Mouse (Mus musculus) megakaryocyte, adult 5-6 weeks (primary cell): Measurements from ENCODE around the gene Bpifb3. TPM values are rescaled to one million over a fixed set of nuclear protein-coding genes. Genes with fewer than 3 reads are reported as not detected.
A peak's percentile ranks its signal among the peaks of the same experiment; 100 is the strongest.

Source experiments
- ATAC-seq: 2 replicates; pipeline ENCODE4 v1.8.0; 2016; ENCODE audit warnings: mild to moderate bottlenecking, inconsistent platforms; ENCODE audit not compliant: poor library complexity, severe bottlenecking
- total RNA-seq, 2 experiments: library from RNA; stranded (forward) in 1 of 2; stranded (reverse) in 1 of 2; fragments of 153-499, 151-499 nt in 1 of 2; fragments of 221-1000, 200-1000 nt in 1 of 2; gene quantifications; 2 replicates each; pipeline versions ENCODE4 v1.2.3 to v1.2.4; 2015 to 2017

Bpifb3 gene
- total RNA-seq (2015) (not detected in 2 replicates), total RNA-seq (2017) (not detected in 2 replicates)

DNA sequence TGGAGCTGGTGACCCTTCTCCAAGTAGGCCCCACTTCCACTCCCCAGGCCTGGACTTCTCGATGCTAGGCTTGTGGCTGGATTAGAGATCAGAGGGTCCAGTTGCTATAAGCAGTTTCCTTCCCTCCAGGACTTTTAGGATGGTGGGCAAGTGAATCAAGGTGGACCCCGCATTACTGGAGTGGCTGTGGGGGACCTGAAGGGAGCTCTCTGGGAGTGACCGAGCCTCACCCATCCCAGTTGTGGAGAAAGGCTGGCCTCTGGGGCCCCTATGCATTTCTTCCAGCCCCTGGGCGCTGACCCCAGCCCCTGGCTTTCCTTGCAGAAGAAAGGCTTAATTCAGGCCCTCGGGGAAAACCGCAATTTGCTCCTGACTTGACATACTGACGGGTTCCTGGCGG lies at the start of gene Bpifb3:
Gene Bpifb3 (plus strand): TSS at position 301 of the 400 bp plus-strand sequence.
- no peak for ATAC-seq

DNA sequence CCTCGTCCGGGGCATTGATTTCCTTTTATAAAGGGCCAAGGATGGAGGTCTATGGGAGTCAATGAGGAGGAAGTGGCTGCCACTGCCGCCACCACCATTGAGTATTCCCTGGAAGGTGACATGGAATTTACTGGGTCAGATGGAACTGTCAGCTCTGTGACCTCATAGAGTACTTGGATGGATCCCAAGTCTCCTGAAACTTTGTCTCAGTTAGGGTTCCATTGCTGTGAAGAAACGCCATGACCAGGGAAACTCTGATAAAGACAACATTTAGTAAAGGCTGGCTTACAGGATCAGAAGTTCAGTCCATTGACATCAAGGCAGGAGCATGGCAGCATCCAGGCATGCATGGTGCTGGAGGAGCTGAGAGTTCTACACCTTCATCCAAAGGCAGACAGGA lies 47.0 kb upstream of the Bpifb3 start, which contains the start of gene Sun5:
Gene Sun5 (minus strand): TSS at position 101 of the 400 bp plus-strand sequence.
- ATAC-seq = no peak

DNA sequence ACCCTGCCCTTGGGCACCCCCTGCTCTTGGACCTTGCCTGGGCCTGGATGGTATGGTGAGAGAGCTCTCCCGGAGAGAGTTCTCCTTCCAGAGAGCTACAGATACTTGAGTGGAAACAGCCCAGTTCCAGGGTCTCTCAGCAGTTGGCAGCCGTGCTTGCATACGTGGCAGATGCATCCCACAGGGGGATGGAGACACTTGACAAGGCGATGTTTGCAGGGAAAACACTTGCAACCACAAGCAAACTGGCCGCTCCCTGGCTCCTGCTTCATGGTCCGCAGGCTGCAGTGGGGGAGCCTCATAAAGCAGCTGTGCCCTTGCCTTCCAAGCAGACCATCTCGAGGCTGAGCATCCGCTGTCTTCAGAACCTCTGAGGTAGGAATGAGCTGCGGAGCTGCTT lies 43.3 kb upstream of the Bpifb3 start, which contains the start of gene Bpifb2:
Gene Bpifb2 (plus strand): TSS at position 301 of the 400 bp plus-strand sequence.
- no peak for ATAC-seq

DNA sequence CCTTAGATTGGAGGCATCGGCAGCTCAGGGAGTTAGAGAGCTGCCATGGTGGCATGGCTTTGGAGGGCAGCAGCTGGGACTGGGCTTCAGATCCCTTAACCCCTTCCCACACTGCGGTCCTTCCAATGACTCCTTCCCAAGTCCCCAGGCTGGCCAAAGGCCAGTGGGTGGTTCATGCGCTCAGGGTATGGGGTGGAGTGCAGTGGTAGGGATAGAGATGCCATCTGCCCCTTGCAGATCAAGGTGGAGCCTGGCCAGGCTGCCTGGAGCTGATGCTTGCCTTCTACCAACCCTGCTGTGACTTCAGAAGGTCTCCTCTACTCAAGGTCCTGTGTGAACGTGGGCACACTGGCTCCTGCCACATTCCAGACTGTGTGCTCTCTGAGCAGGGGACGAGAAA lies 18.9 kb upstream of the Bpifb3 start:
- no peak for ATAC-seq

DNA sequence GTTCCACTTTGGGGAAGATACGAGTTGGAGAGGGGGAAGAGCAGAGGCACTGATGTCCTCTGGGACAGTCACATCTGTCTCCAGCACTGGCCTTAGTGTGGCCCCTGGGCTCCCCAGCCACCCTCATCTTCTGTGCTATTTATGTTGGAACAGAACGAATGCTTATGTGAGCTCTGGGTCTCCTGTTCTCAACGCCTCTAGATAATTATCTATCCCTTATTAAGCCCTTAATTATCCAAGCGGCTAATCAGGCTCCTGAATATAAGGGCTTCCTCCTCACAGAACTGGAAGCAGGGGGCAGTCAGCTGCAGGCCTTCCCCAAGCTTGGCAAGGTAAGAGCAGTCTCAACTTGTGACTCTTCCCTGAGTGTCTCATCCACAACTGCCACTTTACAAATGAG lies 17.9 kb upstream of the Bpifb3 start, which contains the start of gene Bpifb6:
Gene Bpifb6 (plus strand): TSS at position 301 of the 400 bp plus-strand sequence.
- ATAC-seq = no peak

DNA sequence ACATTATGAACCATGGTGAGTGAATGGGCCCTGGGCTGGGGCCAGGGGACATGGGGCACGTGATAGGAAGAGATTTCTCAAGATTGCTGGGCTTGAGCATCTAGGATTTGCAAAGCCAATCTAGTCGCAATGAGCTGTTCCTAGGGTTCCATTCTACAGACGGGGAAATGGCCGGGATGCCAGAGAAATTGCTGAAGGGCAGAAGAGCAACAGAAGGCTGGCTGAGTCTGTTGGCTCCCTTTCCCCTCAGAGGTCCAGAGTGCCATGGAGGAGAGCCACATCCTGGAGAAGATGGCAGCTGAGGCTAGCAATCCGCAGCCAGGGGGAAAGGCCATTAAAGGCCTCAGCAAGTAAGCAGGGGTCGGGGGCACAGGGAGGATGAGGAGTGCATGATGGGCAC lies 15.3 kb upstream of the Bpifb3 start:
- ATAC-seq = no peak

DNA sequence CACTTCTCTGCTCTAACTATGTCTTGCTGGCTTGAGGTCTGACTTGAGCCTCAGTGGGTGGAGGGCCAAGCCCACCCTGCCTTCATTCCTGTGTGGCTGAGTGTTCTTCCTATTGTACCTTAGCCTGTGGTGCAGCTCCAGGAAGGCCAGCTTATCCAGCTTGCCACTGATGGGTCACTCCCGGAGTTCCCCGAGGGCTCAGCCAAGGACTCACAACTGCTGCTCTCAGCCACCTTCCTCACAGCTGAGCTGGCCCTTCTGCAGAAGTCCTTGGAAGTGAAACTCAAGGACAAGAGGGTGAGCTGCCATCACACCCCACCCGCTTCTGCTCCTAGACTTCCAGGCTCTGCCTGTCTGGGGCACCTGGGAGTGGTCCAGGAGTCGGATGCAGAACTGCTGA lies 11.4 kb upstream of the Bpifb3 start:
- ATAC-seq = no peak

DNA sequence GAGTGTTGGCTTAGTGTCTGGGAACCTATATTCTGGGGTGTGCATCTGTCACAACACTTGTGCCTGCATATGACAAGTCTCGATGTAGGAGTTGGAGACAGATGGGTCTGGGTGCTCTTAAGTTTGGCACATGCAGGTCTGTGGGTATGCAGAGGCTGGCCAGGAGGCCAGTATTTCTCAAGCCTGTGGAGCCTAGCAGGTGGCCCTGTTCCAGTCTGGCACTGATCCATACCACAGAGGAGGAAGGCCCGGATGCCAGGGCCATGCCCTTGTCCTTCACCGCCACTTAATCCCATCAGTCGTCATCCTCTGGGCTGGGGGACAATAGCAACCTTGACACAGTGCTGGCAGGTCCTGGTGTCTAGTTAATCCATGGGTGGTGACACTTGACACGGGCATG lies 3.9 kb upstream of the Bpifb3 start:
- no peak for ATAC-seq

DNA sequence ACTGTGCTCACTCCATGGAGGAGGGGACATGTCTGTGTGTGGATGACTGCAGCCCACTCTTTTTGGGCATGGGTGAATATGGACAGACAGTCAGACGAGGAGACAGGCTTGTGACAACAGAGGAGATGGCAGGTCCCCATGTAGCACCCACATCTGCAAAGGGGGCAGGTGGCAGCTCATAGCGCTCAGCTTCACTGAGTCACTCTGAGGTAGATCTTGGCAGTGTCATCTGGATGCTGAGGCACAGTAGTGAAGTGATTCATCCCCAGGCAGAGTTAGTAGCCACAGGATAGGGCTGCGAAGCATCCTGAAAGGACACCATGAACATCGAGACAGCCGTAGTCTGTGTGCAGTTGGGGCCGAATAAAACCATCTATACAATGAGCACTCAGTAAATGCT lies 3.2 kb downstream of the Bpifb3 start:
- no peak for ATAC-seq

DNA sequence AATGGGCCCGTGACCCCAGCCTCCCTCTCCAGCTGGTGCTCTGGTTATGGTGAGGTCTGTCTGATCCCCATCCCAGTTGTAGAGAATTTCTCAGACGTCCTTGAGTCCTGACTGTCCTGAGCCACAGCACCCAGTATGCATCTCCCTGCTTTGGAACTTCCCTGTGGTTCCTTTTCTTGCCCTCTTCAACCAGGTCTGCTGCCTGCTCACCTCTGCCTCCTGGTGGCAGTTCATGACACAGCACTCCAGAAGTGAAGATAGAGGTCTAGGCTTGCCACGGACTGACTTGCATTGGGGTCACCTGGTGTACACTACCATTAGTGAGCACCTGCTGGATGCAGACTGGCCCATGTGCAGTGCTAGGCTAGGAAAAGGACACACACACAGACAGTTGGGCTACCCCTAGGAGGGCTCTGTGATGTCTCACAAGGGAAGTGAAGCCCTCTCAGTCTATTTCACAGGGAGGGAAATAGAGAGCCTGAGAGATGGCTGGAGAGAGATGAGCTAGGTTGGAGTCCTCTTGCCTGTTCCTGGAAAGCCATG lies 11.9 kb downstream of the Bpifb3 start:
- peak; percentile 78 for ATAC-seq

DNA sequence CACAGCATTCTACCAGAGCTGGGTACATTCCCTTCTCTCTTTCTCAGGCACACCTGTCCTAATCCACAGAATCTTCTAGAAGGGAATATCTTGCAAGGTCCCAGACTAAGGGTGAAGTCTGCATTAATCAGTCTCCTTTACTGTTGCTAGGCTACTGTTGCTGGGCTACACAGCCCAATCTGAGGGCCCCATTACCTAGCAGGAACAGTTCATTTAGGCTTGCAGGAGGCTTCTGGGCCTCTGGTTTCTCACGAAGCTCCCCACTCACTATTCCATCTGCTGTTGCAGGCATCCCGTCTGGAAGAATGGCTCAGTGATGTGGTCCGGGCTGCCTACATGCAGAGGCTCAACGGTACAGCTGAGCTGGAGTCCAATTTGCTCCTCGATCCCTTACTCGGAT lies 13.1 kb downstream of the Bpifb3 start:
- ATAC-seq = no peak

DNA sequence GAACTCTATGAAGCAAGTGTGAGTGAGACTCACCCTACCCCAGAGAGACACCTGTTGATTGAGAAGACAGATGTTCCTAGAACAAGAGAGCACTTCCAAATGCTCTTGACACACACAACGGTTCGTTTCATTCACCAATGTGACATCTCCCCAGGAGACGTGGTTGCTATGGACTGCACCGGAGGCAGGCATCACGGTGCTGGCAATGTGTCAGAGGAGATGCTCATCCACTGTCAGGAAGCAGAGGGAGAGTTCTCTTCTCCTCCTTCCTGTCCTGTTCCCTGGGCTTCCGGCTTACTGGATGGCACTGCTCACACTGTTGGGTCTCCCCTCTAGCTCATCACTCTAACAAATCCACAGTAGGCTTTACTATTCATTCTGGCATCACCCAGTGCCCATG lies 15.3 kb downstream of the Bpifb3 start:
- no peak for ATAC-seq

DNA sequence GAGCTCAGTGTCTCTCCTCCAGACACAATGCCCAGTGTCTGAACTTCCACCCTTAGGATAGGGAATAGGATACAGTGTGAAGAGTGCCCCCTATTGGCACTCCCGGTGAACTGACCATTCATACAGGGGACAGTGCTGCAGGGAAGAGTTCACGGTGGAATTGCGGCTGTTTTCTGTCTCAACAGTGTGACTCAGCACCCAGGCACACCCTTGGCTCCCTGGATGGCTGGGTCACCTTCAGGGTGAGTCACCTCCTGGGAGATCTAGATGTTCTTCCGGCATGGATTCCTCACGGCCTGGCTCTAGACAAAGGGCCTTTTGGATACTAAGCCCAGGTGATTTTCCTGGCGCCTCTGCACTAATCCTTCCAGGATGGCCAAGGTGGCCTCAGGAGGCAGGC lies 17.3 kb downstream of the Bpifb3 start:
- ATAC-seq = no peak

DNA sequence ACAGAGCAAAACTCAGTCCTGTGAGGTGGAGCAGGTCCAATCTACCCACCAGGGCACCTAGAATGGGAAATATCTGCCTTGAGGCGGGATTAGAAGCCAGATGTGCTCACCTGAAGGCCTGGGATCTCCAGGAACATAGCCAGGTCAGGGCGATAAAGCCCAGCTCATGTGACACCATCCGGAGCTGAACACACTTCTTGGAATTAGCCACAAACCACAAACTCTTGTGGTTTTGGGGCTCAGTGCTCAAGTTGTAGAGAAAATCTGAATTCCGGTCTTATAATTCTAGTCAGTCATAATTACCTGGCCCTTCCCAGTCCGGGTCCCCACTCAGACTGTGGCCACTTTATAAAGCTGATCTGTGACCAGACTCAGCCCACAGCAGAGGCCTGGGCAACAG lies 19.8 kb downstream of the Bpifb3 start, which contains the start of gene Bpifb4:
Gene Bpifb4 (plus strand): TSS at position 370 of the 400 bp plus-strand sequence.
- no peak for ATAC-seq

DNA sequence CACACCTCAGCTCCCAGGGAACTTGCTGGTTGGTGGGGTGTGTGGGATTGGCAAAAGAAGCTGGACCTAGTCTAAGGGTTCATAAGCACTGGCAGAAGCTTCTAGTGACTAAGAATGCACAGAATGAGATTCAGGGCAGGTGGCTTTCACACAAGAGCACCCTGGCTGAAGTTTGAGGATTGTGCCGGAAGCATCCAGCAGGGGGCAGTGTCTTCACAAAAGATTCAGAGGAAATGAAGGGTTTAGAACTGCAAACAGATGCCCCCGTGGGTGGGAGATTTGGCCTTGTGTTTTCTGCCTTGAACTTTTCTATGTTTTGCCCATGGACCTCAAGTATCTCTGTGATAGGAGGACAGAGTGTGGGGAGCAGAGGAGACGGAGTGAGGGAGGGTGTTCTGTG lies 25.5 kb downstream of the Bpifb3 start:
- ATAC-seq = no peak

DNA sequence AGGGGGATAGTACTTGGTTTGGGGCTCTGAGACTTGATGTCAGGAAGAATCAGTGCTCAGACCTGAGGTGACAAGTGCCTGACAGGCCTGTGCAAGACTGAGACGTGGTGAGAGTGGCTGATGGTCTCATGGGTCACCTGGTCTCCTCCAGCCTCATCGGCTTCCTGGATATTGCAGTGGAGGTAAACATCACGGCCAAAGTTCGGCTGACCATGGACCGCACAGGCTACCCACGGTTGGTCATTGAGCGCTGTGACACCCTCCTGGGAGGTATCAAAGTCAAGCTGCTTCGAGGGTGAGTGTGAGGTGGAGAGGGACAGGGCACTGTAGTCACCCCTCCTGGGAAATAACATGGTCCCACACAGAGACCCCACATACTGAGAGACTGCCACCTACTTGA lies 26.5 kb downstream of the Bpifb3 start:
- no peak for ATAC-seq

DNA sequence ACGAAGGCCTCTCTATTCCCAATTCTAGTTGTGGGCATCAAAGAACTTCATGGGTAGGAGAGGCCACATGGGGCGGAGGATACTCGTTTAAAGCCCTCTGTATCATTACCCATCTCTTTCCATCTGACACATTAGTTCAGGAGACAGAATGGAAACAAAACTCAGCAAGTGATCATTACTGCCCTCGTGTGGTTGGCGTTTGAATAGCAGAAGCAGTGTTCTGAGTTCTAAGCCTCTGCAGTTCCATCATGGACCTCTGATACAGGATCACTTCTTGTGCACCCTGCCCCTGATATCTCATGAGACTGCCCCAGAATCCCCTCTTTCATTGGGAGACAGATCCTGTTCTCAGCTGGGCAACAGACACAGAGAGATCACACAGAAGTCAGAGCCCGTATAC lies 34.9 kb downstream of the Bpifb3 start:
- ATAC-seq = peak; percentile 65

DNA sequence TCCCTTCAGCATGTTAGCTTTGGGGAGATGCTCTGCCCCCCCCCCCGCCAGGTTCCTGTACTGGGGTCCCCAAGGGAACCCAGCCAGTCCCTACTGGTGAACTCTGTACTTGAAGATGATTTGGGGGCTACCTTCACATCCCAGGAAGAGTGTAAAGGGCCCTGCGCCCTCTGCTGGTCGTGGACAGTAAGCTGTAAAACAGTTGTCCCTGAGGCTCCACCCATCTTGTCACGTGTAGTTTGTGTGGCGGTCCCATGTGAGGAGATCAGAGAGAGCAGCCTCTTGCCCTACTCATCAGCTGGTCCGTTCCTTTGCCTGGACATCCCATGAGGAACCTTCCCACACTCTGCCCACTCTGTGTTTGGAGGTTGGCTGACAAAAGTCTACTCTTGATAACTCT lies 35.8 kb downstream of the Bpifb3 start:
- peak; percentile 64 for ATAC-seq

DNA sequence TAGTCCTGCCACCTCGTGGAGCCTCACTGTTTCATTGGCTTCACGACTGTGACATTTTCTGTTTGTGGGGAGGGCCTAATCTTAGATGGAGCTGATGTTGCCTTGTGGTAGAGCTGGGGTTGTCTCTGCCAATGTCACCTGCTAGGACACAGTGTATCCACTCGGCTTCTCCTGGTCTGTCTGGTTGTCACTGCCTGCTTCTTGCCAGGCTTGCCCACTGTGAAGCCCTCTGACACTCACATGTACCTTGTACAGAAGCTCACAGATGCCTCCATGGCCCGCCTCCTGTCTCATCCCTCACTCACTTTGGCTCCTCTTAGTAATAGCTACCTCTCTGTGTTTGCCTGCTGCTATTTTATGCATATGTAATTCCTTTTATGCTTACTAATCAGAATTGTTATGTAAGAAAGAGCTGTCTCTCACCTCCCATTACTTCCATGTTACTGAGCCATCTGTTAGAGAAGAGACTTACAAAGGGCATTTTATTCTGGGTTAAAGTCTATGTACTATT lies 44.8 kb downstream of the Bpifb3 start:
- no peak for ATAC-seq

DNA sequence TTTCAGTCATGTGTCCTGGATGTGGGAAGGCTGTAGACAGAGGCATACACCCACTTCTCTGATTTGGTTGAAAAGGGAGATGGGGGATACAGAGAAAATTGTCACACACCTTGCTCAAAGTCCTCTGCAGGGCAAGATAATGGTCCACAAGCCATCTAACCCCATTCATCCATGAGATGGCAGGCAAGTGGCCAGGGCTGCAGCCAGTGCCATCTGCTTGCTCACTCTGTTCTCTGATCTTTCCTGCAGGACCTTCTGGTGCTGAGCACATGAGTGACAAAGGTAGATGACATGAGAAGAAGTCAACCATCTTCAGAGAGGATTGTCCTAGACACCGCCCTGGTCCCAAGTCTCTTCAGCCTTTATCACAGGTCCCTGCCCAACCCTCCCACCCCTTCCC lies 45.3 kb downstream of the Bpifb3 start:
- ATAC-seq = no peak

DNA sequence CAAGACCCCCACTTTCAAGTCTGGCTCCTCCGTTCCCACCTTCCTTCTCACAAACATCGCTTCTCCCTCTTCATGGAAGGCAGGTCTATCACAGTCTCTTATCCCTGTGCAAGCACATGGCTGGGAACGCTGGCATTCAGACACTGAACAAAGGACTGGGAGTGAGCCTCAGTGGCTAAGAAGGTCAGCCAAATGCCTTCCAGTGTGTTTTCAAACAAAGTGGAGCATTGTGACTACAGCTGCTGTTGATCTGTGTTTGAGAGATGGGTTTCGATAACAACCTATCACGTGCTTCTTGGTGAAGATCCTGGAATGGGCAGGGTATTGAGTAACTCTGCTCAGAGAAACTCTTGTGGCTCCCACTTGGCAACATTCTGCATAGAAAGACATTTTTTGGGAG lies 52.2 kb downstream of the Bpifb3 start:
- no peak for ATAC-seq

DNA sequence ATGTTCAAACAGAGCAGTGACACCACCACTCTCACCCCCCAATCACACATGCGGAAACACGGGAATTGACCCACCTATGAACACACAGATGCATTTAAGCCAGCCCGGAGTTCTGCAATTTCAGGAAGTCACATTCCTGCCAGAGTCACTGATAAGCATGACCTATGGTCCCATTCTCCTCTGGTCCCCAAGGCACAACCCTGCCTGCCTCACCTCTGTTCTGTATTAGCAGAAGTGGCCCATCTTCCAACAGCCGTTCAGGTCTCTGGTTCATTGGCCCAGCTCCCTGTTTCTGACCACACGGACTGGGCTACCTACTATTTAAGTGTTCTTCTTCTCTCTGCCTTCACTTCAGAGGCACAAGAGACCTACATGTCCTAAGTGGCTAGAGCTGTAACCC lies 56.6 kb downstream of the Bpifb3 start, which contains the start of gene Bpifa6:
Gene Bpifa6 (plus strand): TSS at position 364 of the 400 bp plus-strand sequence.
- ATAC-seq = no peak
